Mouse (Mus musculus) adipocyte (in vitro differentiated cells): ENCODE measurements around the gene Pmp22.

Experiments used
- DNase-seq: peaks from one replicate; pipeline ENCODE4 v3.0.0-alpha.2; 2016; ENCODE audit warnings: low spot score

Gene Pmp22

DNA sequence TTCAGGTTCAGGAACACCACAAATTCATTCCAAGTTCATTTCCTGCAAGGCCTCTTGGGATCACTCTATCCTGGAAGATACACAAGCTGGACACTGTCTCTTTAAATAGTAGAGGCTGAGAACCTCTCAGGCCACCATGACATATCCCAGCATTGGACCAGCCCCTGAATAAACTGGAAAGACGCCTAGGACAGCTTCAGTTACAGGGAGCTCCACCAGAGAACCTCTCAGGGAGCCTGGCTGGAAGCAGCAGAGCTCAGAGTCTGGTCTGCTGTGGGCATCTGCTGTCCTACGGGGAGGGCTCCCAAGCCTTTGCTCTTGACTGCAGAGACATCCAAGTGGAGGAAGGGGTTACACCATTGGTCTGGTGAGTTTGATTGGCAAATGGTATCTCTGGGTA lies at the start of gene Pmp22:
TSS of gene Pmp22 (plus strand) at position 199 of the 400 bp plus-strand sequence.
- peak; percentile 83 for DNase-seq

DNA sequence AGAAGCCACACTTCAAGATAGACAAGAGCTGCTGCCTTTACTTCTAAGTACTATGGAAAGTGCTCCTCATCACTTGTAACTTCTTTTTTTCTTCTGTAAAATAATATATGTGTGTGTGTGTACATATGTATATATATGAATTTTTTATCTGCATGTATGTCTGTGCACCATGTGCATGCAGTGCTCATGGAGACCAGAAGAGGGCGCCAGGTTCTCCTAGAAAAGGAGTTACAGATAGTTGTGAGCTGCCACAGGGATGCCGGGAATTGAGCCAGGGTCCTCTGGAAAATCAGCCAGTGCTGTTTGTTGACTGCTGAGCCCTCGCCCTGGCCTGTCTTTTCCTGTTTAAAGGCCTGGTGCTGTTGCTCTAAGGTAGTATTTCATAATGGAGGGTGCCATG lies 44.2 kb upstream of the Pmp22 start:
- DNase-seq = no peak

DNA sequence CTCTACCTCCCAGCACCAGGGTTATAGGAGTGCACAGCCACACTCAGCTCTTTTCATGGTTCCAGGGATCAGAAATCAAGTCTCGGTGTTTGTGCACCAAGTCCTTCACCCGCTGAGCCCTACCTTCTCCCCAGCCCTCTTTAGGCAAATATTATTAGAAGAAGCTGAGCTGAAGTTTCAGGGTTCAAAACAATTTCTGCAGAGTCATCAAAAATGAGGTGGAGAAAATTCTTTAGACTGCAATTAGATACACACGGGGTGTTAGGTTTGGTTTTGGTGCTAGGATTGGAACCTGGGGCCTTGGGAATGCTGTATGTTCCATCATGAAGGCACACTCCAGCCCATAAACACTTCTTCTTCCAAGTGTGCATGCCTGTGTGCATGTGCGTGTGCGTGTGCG lies 40.1 kb upstream of the Pmp22 start:
- no peak for DNase-seq

DNA sequence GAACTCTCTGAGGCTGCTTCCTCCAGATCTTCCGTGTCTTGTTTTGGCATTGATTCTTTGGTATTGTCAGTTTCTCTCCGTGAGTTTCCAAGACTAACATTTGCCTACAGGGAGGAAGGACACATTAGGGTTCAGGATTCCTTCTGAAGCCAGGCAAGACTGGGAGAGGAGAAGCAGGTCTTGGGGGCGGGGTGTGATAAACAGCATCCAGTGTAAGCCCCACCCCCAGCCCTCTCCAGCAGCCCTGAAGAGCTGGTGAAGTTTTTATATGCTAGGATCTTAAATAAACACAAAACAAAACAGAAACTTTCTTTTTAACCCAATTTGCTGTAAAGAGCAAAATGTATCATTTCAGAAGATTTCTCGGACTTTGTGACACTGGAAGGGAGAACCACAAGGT lies 38.6 kb upstream of the Pmp22 start:
- DNase-seq = no peak

DNA sequence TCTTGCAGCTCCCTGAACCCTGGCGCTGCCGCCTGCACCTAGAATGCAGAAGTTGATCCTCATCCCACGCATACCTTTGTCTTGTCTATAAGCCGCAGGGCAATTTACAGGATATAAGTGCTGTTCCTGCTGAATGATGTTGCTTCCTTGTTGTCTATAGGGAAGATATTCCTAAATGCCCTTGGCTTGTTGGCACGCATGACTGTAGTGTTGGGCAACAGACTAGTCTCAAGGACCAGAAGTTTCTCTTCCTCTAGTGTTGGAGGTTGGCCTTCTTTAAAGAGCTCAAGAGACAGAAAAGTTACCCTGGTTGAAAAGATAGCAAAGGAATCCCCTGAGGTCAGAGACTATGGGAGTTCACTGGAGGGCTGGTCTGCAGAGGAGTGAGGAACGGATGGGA lies 37.8 kb upstream of the Pmp22 start:
- no peak for DNase-seq

DNA sequence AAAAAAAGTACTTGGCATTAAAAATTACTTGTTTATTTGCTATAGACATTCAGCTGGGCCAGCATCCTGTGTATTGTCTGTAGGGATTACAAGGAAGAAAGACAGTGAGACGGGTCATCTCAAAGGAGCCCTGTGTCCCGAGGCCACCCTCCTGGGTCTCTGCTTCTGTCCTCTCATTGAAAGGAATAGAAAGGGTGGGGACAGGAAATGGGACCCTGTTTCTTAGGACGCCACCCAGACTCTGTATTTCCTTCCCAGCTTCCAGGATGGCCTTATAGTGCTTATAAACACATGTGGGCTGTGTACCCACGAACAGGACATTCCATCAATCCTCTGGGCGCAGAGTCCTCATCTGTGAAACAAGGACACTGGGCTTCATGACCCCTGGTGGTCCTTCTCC lies 36.5 kb upstream of the Pmp22 start:
- no peak for DNase-seq

DNA sequence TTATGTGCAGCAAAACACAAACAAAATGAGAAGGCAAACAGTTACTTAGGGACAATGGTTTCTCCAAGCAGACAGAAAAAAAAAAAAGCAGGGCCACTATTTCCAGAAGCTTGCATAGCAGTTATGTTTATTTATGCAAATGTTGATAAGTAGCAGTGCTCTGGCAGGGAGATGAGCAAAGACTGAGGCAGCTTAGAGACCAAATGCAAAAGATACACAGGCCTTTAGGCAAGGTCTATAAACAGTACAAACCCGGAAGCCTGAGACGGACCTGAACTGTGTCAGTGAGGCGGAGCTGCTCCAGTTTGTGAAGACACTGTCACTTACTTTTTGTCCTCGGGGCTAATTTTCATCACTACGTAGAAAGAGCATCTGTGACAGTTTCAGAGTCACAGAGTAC lies 35.2 kb upstream of the Pmp22 start:
- DNase-seq = peak; percentile 17

DNA sequence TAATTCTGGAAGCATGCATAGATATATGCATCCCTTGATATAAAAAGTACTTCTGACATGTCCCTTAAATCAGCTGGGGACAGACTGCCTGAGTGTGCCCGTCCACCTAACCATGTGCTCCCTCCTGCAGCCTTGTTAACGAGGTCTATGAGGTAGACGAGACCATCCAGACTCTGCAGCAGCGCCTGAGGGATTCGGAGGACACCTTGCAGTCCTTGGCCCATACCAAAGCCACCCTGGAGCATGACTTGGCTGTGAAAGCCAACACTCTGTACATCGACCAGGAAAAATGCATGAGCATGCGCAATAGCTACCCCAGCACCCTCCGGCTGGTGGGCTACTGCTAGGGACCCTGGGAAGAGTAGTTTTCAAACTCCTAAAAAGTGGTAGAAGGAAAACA lies 34.3 kb upstream of the Pmp22 start:
- no peak for DNase-seq

DNA sequence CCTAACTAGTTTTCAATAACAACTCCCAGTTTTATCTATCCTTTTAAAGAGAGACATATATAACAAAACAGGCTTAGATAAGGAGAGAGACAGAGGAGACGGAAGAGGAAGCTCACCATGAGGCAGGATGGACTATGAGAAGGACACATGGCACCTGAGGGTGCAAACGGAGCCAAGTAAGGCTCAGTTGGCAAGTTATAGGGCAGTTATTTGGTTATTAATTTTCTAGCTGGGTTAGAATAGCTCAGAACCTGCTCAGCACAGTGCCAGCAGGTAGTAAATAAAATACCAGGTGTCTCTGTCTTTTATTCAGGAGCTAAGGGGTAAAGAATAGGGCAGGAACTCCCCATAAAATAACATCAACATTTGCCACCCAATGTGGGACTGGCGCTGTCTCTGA lies 30.8 kb upstream of the Pmp22 start:
- DNase-seq = no peak

DNA sequence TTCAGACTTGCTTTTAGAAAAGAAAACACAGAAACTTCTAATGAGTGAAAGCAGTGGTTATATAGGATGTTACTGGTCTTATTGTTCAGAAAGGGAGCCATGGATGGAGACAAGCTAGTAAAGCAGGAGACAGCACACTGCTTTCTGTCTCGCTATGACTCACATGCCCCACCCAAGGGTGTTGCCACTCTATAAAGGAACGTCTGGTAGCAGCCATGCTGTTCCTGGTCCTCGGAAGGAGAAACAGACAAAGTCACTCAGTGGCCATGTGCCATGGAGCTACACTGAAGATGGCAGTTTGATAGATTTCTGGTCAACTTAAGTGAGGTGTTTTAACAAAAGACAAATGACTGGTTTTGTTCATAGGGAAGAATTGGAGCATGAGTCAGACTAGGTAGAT lies 29.4 kb upstream of the Pmp22 start:
- DNase-seq = no peak

DNA sequence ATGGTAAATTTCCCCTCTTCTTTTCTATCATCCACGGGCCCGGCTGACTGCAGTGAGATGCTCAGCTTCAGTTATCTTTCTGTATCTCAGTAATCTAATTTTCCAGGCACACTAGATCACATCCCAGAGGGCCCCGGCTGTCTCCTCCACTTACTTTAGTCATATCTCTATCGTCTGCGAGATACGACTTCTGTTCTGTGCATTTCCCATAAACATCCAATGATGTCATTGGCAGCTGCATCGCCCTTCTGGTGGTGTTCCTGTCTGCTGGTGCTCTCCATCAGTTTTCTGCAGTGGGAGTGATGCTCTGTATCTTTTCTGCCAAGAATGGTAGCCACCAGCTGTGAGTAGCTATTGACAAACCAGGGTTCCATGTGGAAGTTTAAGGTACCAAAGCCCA lies 25.5 kb upstream of the Pmp22 start:
- no peak for DNase-seq

DNA sequence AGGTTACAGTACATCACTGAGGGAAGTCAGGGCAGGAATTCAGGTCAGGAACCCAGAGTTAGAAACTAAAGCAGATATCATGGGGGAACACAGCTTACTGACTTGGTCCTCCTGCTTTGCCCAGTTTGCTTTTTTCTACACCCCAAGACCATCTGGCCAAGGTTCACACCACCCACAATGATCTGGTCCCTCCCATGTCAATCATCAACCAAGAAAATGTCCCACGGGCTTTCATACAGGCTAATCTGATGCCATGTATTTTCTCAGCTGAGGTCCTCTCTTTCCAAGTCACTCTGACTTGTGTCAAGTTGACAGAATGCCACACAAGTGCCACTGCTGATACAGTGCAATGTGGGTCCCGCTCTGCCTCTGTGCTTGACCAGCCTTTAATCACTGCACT lies 24.8 kb upstream of the Pmp22 start:
- DNase-seq = no peak

DNA sequence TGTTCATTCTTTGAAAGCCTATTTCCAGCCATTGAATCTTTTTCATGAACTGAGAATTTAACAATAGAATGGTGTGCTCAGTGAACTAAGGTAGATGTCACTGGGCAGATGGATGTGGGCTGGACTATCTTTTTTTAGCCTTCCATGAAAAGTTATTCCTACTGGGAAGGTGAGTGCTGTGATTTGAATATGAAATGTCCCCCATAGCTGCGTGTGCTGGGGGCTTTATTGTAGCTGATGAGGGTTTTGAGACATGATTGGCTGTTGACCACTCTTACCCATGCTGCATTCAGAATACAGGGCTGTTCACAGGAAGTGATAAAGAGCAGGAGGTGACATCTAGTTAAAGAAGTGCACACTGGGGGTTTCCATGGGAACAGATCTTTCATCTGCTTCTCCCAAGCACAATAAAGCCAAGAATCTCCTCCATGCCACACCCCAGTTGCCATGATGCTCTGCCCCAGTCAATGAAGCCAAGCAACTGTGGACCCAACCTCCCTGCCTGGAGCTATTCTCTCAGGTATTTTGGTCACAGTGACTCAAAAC lies 19.5 kb upstream of the Pmp22 start:
- DNase-seq = no peak

DNA sequence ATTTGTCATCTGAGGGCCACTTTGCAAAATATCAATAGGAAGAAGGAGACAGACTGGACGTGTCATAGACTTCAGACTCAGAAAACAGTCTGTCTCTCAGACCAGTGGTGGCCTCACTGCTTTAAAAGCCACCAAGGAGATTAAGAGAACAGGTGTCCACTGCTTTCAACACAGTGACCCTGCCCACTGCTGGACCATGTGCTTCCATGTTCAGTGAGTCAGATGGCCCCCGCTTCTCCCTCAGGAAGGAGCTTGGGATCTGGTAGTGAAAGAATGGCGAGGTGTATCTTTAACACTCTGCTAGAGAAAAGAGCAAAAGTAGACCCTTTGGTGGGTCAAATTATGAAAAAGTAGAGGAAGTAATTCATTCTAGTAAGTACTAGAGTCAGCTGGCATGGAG lies 18.5 kb upstream of the Pmp22 start:
- no peak for DNase-seq

DNA sequence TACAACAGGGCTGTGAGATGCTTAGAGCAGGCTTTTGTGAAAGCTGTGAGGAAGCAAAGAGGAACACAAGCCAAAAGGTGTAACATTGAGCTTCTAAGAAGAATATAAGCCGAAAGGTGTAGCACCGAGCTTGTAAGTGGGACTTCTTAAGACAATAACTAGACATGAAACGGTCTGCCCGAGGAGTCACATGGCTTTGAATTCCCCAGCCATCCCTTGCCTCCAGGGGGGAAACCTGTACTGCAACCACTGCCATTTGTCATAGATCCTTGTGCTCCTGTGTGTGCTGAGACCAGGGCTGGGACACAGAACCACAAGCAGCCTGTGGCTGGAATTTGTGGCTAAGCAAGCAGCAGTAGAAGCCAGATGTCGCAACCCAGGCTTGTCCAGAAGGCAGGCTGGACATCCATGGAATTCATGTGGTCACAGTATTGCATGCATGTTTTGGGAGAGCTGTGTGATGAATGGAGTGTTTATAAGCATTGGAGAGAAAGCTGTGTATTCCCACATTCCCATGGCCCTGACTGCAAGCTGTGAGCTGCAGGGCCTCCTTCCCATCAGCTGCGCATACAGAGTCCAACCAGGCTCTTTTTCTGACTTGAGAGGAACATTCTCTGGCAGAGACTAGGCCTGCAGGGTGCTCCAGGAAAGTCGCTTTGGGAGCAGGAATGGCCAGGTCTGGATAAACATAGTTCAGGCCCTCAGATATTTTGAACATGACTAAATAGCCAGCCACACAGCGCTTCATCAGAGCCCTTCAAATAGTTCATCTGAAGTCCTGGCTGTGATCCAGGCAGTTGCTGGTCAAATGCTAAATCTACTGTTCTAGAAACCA lies 13.8 kb upstream of the Pmp22 start:
- peak; percentile 75 for DNase-seq

DNA sequence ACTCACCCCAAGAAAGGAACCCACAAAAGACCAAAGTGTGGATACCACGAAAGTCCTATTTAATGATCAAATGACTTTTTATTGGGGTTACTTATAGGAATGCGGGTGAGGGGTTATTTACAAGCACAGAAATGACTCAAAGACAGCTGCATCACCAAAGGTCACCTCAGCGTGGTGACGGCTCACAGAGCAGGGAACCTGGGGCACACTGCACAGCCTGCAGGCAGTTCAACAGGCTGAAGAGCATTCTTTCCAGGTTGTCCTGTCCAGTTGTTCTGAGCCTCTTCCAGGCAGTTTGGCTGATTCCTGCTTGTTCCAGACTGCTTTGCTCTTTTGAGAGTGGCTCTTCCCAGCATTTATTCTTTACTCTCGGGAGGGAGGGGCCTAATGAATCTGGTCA lies 12.1 kb upstream of the Pmp22 start:
- DNase-seq = no peak

DNA sequence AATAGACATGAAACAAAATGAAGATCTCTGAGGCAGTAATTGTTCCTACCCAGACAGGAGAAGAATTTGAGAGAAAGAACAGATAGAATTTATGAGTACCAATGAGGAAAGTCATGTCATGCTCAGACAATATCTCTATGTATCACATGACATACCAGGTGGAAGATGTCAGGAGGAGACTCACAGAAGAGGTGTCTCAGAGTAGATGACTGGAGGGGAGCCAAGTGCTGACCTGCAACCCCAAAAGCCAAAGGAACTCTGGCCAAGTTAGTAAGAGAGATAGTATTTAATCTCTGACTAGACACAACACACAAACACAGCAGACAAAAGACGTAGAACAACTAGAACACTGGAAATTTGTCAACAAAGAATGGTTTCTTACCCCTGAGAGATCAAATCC lies 11.5 kb upstream of the Pmp22 start:
- DNase-seq = no peak

DNA sequence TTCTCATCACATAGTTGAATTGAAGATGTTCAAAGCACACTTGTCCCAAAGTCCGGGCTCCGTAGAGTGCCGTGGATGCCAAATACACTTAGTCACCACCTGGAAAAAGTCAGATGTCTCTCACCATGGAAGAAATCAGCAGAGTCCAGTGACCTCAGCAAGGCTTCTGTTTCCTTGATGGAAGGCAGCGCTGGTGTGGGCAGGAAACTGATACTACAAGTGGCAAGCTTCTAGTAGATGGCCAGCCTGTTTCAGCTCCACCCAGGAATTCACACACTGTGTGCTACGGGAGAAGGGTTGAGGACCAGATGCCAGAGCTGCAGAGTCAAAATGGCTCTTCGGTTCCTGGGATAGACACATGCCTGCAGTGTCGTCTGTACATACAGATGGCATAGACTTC lies 9.0 kb upstream of the Pmp22 start:
- DNase-seq = no peak

DNA sequence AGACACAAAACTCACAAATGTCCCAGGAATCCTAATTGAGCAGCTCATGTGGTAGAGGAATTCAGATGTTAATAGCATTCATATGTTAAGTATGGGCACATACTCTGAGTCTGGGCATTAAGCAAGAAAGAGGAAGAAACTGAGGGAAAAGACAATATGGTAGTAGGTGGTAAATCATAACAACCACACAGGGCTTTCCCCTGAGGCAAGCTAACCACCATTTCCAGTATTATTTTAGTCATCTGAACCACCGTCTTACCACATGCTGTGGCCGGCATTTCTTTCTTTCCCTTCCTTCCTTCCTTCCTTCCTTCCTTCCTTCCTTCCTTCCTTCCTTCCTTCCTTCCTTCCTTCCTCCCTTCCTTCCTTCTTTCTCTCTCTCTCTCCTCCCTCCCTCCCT lies 6.5 kb upstream of the Pmp22 start:
- DNase-seq = no peak

DNA sequence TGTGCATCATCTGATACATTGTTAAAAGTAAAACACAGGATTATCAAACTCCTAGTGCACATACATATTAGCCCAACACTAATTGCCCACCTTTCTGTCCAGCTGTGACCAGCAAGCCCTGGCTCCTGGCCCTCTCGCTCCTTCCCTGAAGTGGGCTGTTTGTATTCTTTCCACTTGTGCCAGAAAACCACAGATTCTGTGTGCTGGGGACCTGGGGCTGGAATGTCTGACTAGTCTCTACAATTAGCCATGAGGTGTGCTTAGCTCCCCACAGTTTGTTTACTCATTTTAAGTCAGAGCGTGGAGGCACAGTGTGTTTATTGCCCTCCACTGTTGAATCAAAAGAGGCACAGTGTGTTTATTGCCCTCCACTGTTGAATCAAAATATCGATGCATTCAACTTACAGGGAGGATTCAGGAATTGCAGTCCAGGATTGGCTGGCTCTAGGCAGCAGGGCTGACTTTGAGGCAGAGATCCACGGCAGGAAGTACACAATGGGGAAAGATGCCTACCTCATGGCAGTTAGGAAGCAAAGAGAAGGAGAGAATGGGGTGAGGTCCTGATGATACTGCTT lies 5.9 kb upstream of the Pmp22 start:
- no peak for DNase-seq

DNA sequence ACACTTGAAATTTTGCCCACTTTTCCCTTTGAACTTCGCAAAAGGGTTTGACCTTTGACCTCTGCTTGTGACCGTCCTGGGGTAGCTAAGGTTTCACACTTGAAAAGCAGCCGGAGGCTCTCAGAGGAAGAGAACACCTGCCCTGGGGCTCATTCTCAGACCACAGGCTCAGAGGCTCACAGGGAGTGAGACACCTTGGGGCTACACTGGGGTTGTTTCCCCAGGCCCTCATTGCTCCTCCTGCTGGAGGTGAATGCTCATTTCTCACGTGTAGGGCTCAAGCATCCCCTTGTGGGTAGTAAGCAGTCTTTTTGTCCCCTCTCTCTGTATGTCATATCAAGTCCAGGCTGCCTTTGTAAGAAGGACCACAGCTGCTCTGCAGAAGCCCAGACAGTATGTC lies 4.5 kb upstream of the Pmp22 start:
- no peak for DNase-seq

DNA sequence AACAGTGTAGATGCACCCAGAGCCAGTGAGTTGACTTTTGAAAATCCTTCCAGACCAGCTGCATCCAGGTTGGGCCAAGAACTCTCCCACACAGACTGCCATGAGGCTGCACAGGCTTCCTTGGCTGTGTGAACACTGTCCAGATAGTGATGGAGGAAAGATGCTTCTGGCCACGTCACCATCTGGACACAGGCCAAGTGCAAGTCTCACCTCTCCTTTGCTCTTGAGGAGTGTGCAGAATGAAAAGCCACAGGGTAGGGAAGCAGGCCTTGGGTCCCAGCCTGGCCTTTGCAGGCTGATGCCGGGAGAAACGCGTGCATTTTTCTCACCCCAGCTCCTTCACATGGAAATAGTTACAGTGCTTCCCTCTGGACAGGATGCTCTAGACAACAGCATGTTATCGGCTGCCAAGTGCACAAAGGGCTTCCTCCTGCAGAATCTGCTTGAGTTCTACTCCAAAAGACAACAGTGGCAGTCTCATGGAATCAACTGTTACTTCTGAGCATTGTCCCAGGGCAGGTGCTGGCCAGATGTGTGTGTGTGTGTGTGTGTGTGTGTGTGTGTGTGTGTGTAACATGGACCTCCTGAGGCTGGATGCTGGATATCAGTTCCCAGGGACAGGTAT lies 2.8 kb upstream of the Pmp22 start:
- DNase-seq = no peak

DNA sequence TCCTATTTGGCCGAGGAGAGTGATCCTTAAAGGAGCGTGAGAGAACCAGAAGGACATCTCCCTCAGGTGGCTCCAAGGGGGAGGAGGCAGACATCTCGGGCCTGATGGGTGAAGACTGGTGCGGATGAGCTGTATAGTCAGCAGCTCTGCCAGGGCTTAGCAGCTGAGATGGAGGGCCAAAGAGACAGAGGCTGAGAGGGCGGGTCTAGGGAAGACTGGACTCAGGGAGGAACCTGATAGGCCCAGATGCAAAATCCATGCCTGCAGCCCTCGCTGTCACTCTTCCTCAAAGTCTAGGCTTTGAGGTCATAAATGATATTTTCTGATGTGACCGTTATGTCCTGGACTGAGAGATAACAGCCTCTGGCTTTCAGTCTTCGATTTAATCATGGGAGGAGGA lies 1.8 kb upstream of the Pmp22 start:
- DNase-seq = no peak
